Comparison of ENCODE assay signal across 14 mouse cellular contexts in genomic region chr2:121688107-121688506, GRCm38 (mm10).
DNase-seq lines count a peak whose midpoint lies in the region; ATAC-seq and TF ChIP-seq lines count a peak whose summit lies in the region.
"Had no signal": no experiment of that assay in that cellular context is flagged by ENCODE, and none has a peak within 500 bp of the region (broad histone marks: within the 10 kb centered on the region; RNA-seq: fewer than 3 reads in every experiment).

No protein-coding gene starts in this region.

- H3K27me3 ChIP-seq in kidney, embryonic 14.5 days (ENCODE audit: control insufficient read depth, insufficient read depth, low read length), result no peaks in the 10 kb centered on the region
- H3K27me3 ChIP-seq: limb, embryonic 13.5 days; stomach, embryonic 15.5 days had no signal

- TF ChIP-seq CTCF in layer of hippocampus, adult 2 months (conservative IDR thresholded peaks at IDR 0.05), result no peak

- no peaks in the 10 kb centered on the region for H3K36me3 ChIP-seq in kidney, embryonic 14.5 days (ENCODE audit: control insufficient read depth, insufficient read depth, low read length)
- H3K36me3 ChIP-seq: limb, embryonic 13.5 days; stomach, embryonic 15.5 days had no signal

- WGBS in kidney, embryonic 14.5 days, result 80% methylated on average over 2 of the region's 2 CpGs

- H3K4me1 ChIP-seq in kidney, embryonic 14.5 days (ENCODE audit: control insufficient read depth, insufficient read depth, low read length), result no peaks in the 10 kb centered on the region
- H3K4me1 ChIP-seq: limb, embryonic 13.5 days; stomach, embryonic 15.5 days had no signal

- no peak overlapping the region for H3K27ac ChIP-seq in kidney, embryonic 14.5 days (ENCODE audit: low read depth, low read length)
- H3K27ac ChIP-seq in layer of hippocampus, adult 2 months, result no peak overlapping the region
- H3K27ac ChIP-seq: limb, embryonic 13.5 days; stomach, embryonic 15.5 days had no signal

- no peak for ATAC-seq in kidney, embryonic 14.5 days (ENCODE audit: low FRiP score, low TSS enrichment)
- ATAC-seq: hindbrain, embryonic 16.5 days had no signal

- DNase-seq in kidney, adult 18-20 months, result peak; percentile 6
- DNase-seq in NIH3T3 (ENCODE audit: low read depth), result peak; percentile 76
- peak; percentile 83 for DNase-seq in adrenal gland, postnatal 14 days
- DNase-seq in kidney, postnatal 10 days, result peak; percentile 17
- DNase-seq in cerebellum, postnatal 25 days, result no peak
- DNase-seq in layer of hippocampus, adult 2 months (ENCODE audit: low spot score in 2 of 2), result no peak
- DNase-seq in spleen, adult 12 weeks (ENCODE audit: low spot score), result no peak
- DNase-seq: cerebellum, adult 9-10 months; heart, postnatal 14 days; thymus, postnatal 25 days had no signal

- H3K4me3 ChIP-seq in kidney, embryonic 14.5 days (ENCODE audit: low read length), result no peak overlapping the region
- no peak overlapping the region for H3K4me3 ChIP-seq in layer of hippocampus, adult 2 months
- H3K4me3 ChIP-seq: limb, embryonic 13.5 days; stomach, embryonic 15.5 days had no signal

- H3K4me2 ChIP-seq in kidney, embryonic 14.5 days (replicated peaks; ENCODE audit: low read depth, low read length), result no peak overlapping the region
- H3K4me2 ChIP-seq: limb, embryonic 13.5 days; stomach, embryonic 15.5 days had no signal

- H3K9ac ChIP-seq in kidney, embryonic 14.5 days (ENCODE audit: low read depth, low read length), result no peak overlapping the region
- H3K9ac ChIP-seq: limb, embryonic 13.5 days; stomach, embryonic 15.5 days had no signal

- no peaks in the 10 kb centered on the region for H3K9me3 ChIP-seq in kidney, embryonic 14.5 days (ENCODE audit: control insufficient read depth, low read length)
- H3K9me3 ChIP-seq: limb, embryonic 13.5 days; stomach, embryonic 15.5 days had no signal

Comparison
In these comparisons a context has a peak if more than half of its experiments do, and no peak if none do; other contexts are left out.
1. DNase-seq: peak in kidney, adult 18-20 months (single experiment), NIH3T3 (single experiment), adrenal gland, postnatal 14 days (single experiment) and kidney, postnatal 10 days (single experiment); none in cerebellum, postnatal 25 days (0 of 2), layer of hippocampus, adult 2 months (0 of 2) and spleen, adult 12 weeks (single experiment).